Mouse (Mus musculus) thymus, adult 2 months (tissue): Measurements from ENCODE around the gene Agps.

Source experiments
- CTCF ChIP-seq: fragments of 200-500 bp; IDR thresholded peaks from 2 replicates; pipeline ENCODE4 v1.5.1; 2012; ENCODE audit warnings: mild to moderate bottlenecking, control low read depth, low read length, moderate library complexity, borderline replicate concordance; ENCODE audit not compliant: control insufficient read depth, poor library complexity, insufficient read depth; ENCODE audit errors: extremely low read depth
- POLR2A ChIP-seq: fragments of 200-500 bp; IDR thresholded peaks from 2 replicates; pipeline ENCODE4 v1.6.1; 2012; ENCODE audit warnings: mild to moderate bottlenecking, low read length, control low read depth, moderate library complexity; ENCODE audit not compliant: control insufficient read depth, poor library complexity, insufficient read depth; ENCODE audit errors: extremely low read depth

- TF ChIP-seq CTCF (no peak), POLR2A (no peak)
These were observed 2.9 kb upstream of the Agps start for GRCm38 (mm10) chr2:75828931-75829610.
